Mouse (Mus musculus): ENCODE measurements around the gene H60b. TPM values are rescaled to one million over a fixed set of nuclear protein-coding genes. Genes with fewer than 3 reads are reported as not detected.

Gene H60b
- polyA plus RNA-seq, 1 experiment from 2014 or later = 0.36 TPM

DNA sequence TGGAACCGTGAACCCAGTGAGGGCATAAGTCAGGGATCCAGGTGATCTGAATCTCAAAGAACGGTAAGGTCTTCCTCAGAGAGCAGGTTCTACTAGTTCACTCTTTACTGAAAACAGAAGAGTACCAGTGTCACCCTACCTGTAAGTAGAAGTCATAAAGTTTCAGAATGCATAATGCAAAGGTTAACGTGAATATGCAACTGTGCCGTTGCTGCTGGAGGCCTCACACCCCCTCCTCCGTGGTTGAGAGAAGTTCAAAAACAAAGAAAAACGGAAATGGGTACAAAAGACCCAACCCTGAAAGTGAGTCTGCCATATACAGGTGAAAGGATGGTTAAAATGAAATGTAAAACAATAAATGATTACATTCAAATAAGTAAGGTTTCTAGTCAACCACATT is 145.3 kb downstream of the H60b start:
- Histone ChIP-seq H3K9me3 (ENCODE audit: control insufficient read depth, low read length) (no peaks in the 10 kb centered on the region), H3K36me3 (ENCODE audit: control insufficient read depth, insufficient read depth, low read length) (no peaks in the 10 kb centered on the region), H3K9ac (ENCODE audit: low read length) (no peak overlapping the region), H3K27me3 (ENCODE audit: control insufficient read depth, insufficient read depth, low read length) (no peaks in the 10 kb centered on the region), H3K4me1 (replicated peaks; ENCODE audit: control insufficient read depth, insufficient read depth) (no peaks in the 10 kb centered on the region), H3K27ac (replicated peaks) (no peak overlapping the region), H3K4me3 (ENCODE audit: low read depth, low read length) (no peak overlapping the region), H3K4me2 (replicated peaks; ENCODE audit: low read depth) (no peak overlapping the region)
- TF ChIP-seq CTCF (IDR thresholded peaks at IDR 0.05; ENCODE audit: low read depth) = no peak
- no peak for TF ChIP-seq EP300 (optimal IDR thresholded peaks at IDR 0.05)
- WGBS = 85% methylated on average over 6 of the region's 6 CpGs
- DNase-seq (ENCODE audit: low spot score) (no peak), ATAC-seq (ENCODE audit: low FRiP score, low TSS enrichment) (no peak)

DNA sequence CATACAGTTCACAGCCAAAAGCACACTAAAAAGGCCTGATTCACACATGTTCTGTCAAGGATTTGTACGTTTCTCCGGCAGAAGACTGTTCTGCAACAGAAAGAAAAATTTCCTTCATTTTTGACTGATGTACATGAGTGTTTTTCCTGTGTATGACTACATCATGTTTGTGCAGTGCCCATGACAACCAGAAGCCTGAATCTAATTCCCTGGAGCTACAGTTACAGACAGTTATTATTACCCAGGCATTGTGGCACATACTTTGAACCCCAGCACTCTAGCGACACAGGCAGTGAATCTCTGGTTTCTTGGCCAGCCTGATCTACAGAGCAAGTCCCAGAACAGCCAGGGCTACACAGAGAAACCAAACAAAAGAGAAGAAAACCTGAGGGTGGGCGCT is 147.4 kb downstream of the H60b start:
- TF ChIP-seq EP300 (optimal IDR thresholded peaks at IDR 0.05) (no peak), CTCF (IDR thresholded peaks at IDR 0.05; ENCODE audit: low read depth) (no peak)
- Histone ChIP-seq H3K4me1 (replicated peaks; ENCODE audit: control insufficient read depth, insufficient read depth) (no peaks in the 10 kb centered on the region), H3K9me3 (ENCODE audit: control insufficient read depth, low read length) (no peaks in the 10 kb centered on the region), H3K36me3 (ENCODE audit: control insufficient read depth, insufficient read depth, low read length) (no peaks in the 10 kb centered on the region), H3K27me3 (ENCODE audit: control insufficient read depth, insufficient read depth, low read length) (no peaks in the 10 kb centered on the region), H3K27ac (replicated peaks) (no peak overlapping the region), H3K9ac (ENCODE audit: low read length) (no peak overlapping the region), H3K4me2 (replicated peaks; ENCODE audit: low read depth) (no peak overlapping the region), H3K4me3 (ENCODE audit: low read depth, low read length) (no peak overlapping the region)
- 73% methylated on average over 4 of the region's 4 CpGs for WGBS
- no peak for ATAC-seq (ENCODE audit: low FRiP score, low TSS enrichment)
- no peak for DNase-seq (ENCODE audit: low spot score)

DNA sequence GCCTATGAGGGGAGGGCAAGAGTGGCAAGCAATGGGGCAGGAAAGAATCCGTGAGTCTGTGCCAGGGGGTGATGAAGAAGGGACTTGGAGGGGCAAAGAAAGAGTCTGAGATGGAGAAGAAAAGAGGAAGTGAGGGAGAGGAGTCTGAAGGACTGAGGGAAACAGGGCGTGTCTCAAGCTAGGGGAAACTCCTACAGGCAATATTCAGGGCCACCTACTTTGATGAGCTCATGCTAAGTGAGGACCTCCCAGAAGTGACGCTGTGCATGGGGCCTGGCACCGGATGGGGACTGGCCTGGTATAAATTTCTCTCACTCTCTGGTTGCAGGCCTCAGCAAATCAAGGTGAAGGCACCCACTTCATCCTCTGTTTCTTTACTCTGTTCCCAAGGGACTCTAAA is 148.1 kb downstream of the H60b start:
- Histone ChIP-seq H3K4me1 (replicated peaks; ENCODE audit: control insufficient read depth, insufficient read depth) (no peaks in the 10 kb centered on the region), H3K4me3 (ENCODE audit: low read depth, low read length) (no peak overlapping the region), H3K4me2 (replicated peaks; ENCODE audit: low read depth) (no peak overlapping the region), H3K9ac (ENCODE audit: low read length) (no peak overlapping the region), H3K27ac (replicated peaks) (no peak overlapping the region), H3K27me3 (ENCODE audit: control insufficient read depth, insufficient read depth, low read length) (no peaks in the 10 kb centered on the region), H3K36me3 (ENCODE audit: control insufficient read depth, insufficient read depth, low read length) (no peaks in the 10 kb centered on the region), H3K9me3 (ENCODE audit: control insufficient read depth, low read length) (no peaks in the 10 kb centered on the region)
- TF ChIP-seq EP300 (optimal IDR thresholded peaks at IDR 0.05) (no peak), CTCF (IDR thresholded peaks at IDR 0.05; ENCODE audit: low read depth) (no peak)
- 65% methylated on average over 4 of the region's 4 CpGs for WGBS
- DNase-seq (ENCODE audit: low spot score) (no peak), ATAC-seq (ENCODE audit: low FRiP score, low TSS enrichment) (peak; percentile 57; the same call in 1 of the 2 replicates)

DNA sequence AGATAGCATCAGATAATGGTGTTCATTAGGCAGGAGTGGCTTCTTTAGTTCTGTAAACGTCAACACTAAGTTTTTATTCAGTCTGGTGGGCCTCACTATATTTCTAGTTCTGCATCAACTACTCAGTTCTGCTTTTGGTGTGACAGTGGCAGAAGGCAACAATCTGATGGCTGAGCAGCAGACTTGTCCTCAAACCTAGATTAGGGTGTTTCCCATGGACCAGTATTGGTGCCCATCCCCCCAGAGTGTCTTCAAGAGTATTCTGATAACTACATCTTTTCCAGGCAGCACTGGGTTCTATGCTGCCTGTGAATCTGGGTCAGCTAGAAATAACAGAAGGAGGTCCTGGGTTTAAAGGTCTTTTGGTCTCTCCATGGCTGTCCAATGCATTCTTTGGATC is 149.8 kb downstream of the H60b start:
- ATAC-seq (ENCODE audit: low FRiP score, low TSS enrichment) (no peak), DNase-seq (ENCODE audit: low spot score) (no peak)
- no peak for TF ChIP-seq EP300 (optimal IDR thresholded peaks at IDR 0.05)
- TF ChIP-seq CTCF (IDR thresholded peaks at IDR 0.05; ENCODE audit: low read depth) = no peak
- Histone ChIP-seq H3K9me3 (ENCODE audit: control insufficient read depth, low read length) (no peaks in the 10 kb centered on the region), H3K4me3 (ENCODE audit: low read depth, low read length) (no peak overlapping the region), H3K9ac (ENCODE audit: low read length) (no peak overlapping the region), H3K4me2 (replicated peaks; ENCODE audit: low read depth) (no peak overlapping the region), H3K27me3 (ENCODE audit: control insufficient read depth, insufficient read depth, low read length) (no peaks in the 10 kb centered on the region), H3K4me1 (replicated peaks; ENCODE audit: control insufficient read depth, insufficient read depth) (no peaks in the 10 kb centered on the region), H3K27ac (replicated peaks) (no peak overlapping the region), H3K36me3 (ENCODE audit: control insufficient read depth, insufficient read depth, low read length) (no peaks in the 10 kb centered on the region)
- 57% methylated on average over 1 of the region's 1 CpGs for WGBS

DNA sequence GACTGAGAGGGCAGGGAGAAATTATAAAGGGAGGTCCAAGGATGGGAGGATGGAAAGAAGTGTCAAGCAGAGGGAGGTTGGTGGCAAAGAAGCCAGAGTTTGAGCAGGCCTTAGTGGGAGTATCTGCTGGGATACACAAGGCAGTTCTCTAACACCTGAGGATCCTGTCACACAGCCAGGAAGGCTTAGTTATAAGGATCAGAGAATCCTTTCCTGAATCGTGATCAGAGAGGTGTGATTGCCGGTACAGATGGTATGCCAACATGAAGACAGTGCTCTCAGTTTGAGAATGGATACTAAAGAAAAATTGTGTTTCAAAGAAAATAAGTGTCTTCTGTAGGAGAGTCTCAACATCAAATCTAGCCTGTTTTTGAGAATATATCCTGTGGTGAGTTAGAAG is 164.5 kb downstream of the H60b start:
- Histone ChIP-seq H3K4me3 (ENCODE audit: low read depth, low read length) (no peak overlapping the region), H3K27ac (replicated peaks) (no peak overlapping the region), H3K9me3 (ENCODE audit: control insufficient read depth, low read length) (no peaks in the 10 kb centered on the region), H3K4me1 (replicated peaks; ENCODE audit: control insufficient read depth, insufficient read depth) (no peaks in the 10 kb centered on the region), H3K9ac (ENCODE audit: low read length) (no peak overlapping the region), H3K27me3 (ENCODE audit: control insufficient read depth, insufficient read depth, low read length) (no peaks in the 10 kb centered on the region), H3K36me3 (ENCODE audit: control insufficient read depth, insufficient read depth, low read length) (no peaks in the 10 kb centered on the region), H3K4me2 (replicated peaks; ENCODE audit: low read depth) (no peak overlapping the region)
- TF ChIP-seq EP300 (optimal IDR thresholded peaks at IDR 0.05) = no peak
- TF ChIP-seq CTCF (IDR thresholded peaks at IDR 0.05; ENCODE audit: low read depth) = no peak
- no peak for ATAC-seq (ENCODE audit: low FRiP score, low TSS enrichment)
- no peak for DNase-seq (ENCODE audit: low spot score)
- 89% methylated on average over 2 of the region's 2 CpGs for WGBS

Other genes starting within 250 kb of the H60b start
- gene 4930444G20Rik, start 90.5 kb upstream of the H60b start, polyA plus RNA-seq (2015; fragmentation: Nextera tagmentation; extraction: Ambion mirVana) = not detected in 2 replicates
- 12.9 and 16.2 TPM in 2 replicates for gene E030030I06Rik, start 9.3 kb upstream of the H60b start, polyA plus RNA-seq (2015; fragmentation: Nextera tagmentation; extraction: Ambion mirVana)
- gene Raet1e, start within 50 bp of the H60b start, polyA plus RNA-seq (2015; fragmentation: Nextera tagmentation; extraction: Ambion mirVana) = 5.3 and 6.0 TPM in 2 replicates
- gene Raet1d, start 202.0 kb downstream of the H60b start, polyA plus RNA-seq (2015; fragmentation: Nextera tagmentation; extraction: Ambion mirVana) = 0.97 and 1.5 TPM in 2 replicates